Mouse (Mus musculus) embryonic fibroblast, embryonic 13.5 days (primary cell): ENCODE measurements around the gene Syngr4. TPM values are rescaled to one million over a fixed set of nuclear protein-coding genes. Genes with fewer than 3 reads are reported as not detected.
"Not testable (repeated sequence)": the region's sequence is repeated elsewhere in the genome, so short reads cannot be mapped to it uniquely, and the experiment has no call there.

Source experiments
- H3K27ac ChIP-seq: 2 replicates; pipeline ENCODE4 v1.5.1; 2012; ENCODE audit warnings: low read length, control low read depth, inconsistent platforms; ENCODE audit not compliant: insufficient read depth
- H3K4me1 ChIP-seq: 2 replicates; pipeline ENCODE4 v1.6.1; 2011; ENCODE audit warnings: low read length; ENCODE audit not compliant: control insufficient read depth, insufficient read depth
- H3K4me3 ChIP-seq: 2 replicates; pipeline ENCODE4 v1.5.1; 2011; ENCODE audit warnings: mild to moderate bottlenecking, control low read depth, low read length; ENCODE audit not compliant: insufficient read depth
- CTCF ChIP-seq: IDR thresholded peaks from 2 replicates; pipeline ENCODE4 v1.5.1; 2011; ENCODE audit warnings: mild to moderate bottlenecking, control low read depth, low read length, moderate library complexity, borderline replicate concordance; ENCODE audit not compliant: insufficient read depth
- POLR2A ChIP-seq: IDR thresholded peaks from 2 replicates; pipeline ENCODE4 v1.6.1; 2011; ENCODE audit warnings: low read depth, mild to moderate bottlenecking, control low read depth, low read length, moderate library complexity
- polyA plus RNA-seq: library from polyadenylated mRNA; stranded (reverse); fragments of >200 nt; gene quantifications from 2 replicates; pipeline ENCODE4 v1.2.4, GENCODE M21; 2011; ENCODE audit warnings: low read depth; ENCODE audit not compliant: missing spikeins, insufficient read length

Syngr4 gene
- polyA plus RNA-seq, 1 experiment, result not detected

- no peak overlapping the region for H3K4me3 ChIP-seq
- TF ChIP-seq POLR2A (peak; percentile 52), CTCF (no peak)
- H3K4me1 ChIP-seq, result 0 out of 2 replicates have a peak, but pooled peaks cover 5% of the 10 kb centered on the region
- no peak overlapping the region; the same call in 1 of the 2 replicates for H3K27ac ChIP-seq
Observed at GRCm38 (mm10) chr7:45916056-45917003, 19.8 kb upstream of the Syngr4 start.

GRCm38 (mm10) chr7:45915011-45915410 is 18.5 kb upstream of the Syngr4 start:
- TF ChIP-seq POLR2A, result no peak
- no peak for TF ChIP-seq CTCF
- H3K4me1 ChIP-seq, result 0 out of 2 replicates have a peak, but pooled peaks cover 5% of the 10 kb centered on the region
- no peak overlapping the region for H3K4me3 ChIP-seq
- H3K27ac ChIP-seq, result no peak overlapping the region

GRCm38 (mm10) chr7:45914067-45914466 is 17.6 kb upstream of the Syngr4 start:
- Histone ChIP-seq H3K4me1 (0 out of 2 replicates have a peak, but pooled peaks cover 5% of the 10 kb centered on the region), H3K27ac (no peak overlapping the region), H3K4me3 (no peak overlapping the region)
- no peak for TF ChIP-seq POLR2A
- TF ChIP-seq CTCF, result no peak

GRCm38 (mm10) chr7:45909145-45909544 is 12.6 kb upstream of the Syngr4 start:
- TF ChIP-seq CTCF (no peak), POLR2A (no peak)

GRCm38 (mm10) chr7:45908384-45908783 is 11.9 kb upstream of the Syngr4 start:
- H3K4me3 ChIP-seq, result no peak overlapping the region
- no peak for TF ChIP-seq POLR2A
- no peak for TF ChIP-seq CTCF
- no peak overlapping the region for H3K27ac ChIP-seq
- H3K4me1 ChIP-seq, result no peaks in the 10 kb centered on the region

More at GRCm38 (mm10) chr7:45909145-45909544, 12.6 kb upstream of the Syngr4 start:
- Histone ChIP-seq H3K4me1 (no peaks in the 10 kb centered on the region), H3K4me3 (no peak overlapping the region), H3K27ac (no peak overlapping the region)

GRCm38 (mm10) chr7:45906622-45907021 is 10.1 kb upstream of the Syngr4 start:
- TF ChIP-seq POLR2A (no peak), CTCF (no peak)
- Histone ChIP-seq H3K4me1 (no peaks in the 10 kb centered on the region), H3K27ac (no peak overlapping the region), H3K4me3 (no peak overlapping the region)

GRCm38 (mm10) chr7:45902481-45903002 is 6.0 kb upstream of the Syngr4 start:
- H3K4me1 ChIP-seq, result no peaks in the 10 kb centered on the region
- H3K4me3 ChIP-seq, result no peak overlapping the region
- no peak overlapping the region for H3K27ac ChIP-seq
- no peak for TF ChIP-seq CTCF
- TF ChIP-seq POLR2A, result no peak

- H3K27ac ChIP-seq, result no peak overlapping the region
- no peaks in the 10 kb centered on the region for H3K4me1 ChIP-seq
- H3K4me3 ChIP-seq, result no peak overlapping the region
- TF ChIP-seq CTCF (no peak), POLR2A (no peak)
Observed at GRCm38 (mm10) chr7:45901562-45901961, 5.0 kb upstream of the Syngr4 start.

GRCm38 (mm10) chr7:45898125-45898524 is 1.6 kb upstream of the Syngr4 start:
- H3K4me3 ChIP-seq, H3K4me1 ChIP-seq, H3K27ac ChIP-seq: not testable (repeated sequence)

GRCm38 (mm10) chr7:45897258-45897757 is 794 bp upstream of the Syngr4 start:
- Histone ChIP-seq H3K4me3 (peak overlapping the region; percentile 44), H3K27ac (peak overlapping the region; percentile 24), H3K4me1 (no peaks in the 10 kb centered on the region)
- TF ChIP-seq CTCF, result no peak
- peak; percentile 57; the same call in 1 of the 2 replicates for TF ChIP-seq POLR2A
